Mouse (Mus musculus): Measurements from ENCODE around the gene Stx18. TPM values are rescaled to one million over a fixed set of nuclear protein-coding genes. Genes with fewer than 3 reads are reported as not detected.

The Stx18 gene
- polyA plus RNA-seq, 1 experiment = 32.2 TPM

- TF ChIP-seq CTCF (conservative IDR thresholded peaks at IDR 0.05; ENCODE audit: insufficient read depth, insufficient read length, low read depth, low read length) (no peak), POLR2A (IDR thresholded peaks at IDR 0.05; ENCODE audit: low read depth, low read length) (no peak)
- no peaks in the 10 kb centered on the region for H3K36me3 ChIP-seq (ENCODE audit: control insufficient read depth, insufficient read depth, low read length)
- H3K4me3 ChIP-seq (ENCODE audit: insufficient read depth, low read depth, low read length) = no peak overlapping the region
- H3K27ac ChIP-seq (ENCODE audit: insufficient read depth, low read depth, low read length) = peak overlapping the region; percentile 66
- 53% methylated on average over 13 of the region's 13 CpGs for WGBS
- H3K4me1 ChIP-seq (ENCODE audit: control insufficient read depth, insufficient read depth, low read length) = peaks cover 11% of the 10 kb centered on the region; the same call in 1 of the 2 replicates
- no peaks in the 10 kb centered on the region for H3K27me3 ChIP-seq (replicated peaks; ENCODE audit: control insufficient read depth, insufficient read depth, low read length)
- peak; percentile 73 for DNase-seq
Measured at GRCm38 (mm10) chr5:38126519-38127306, 88.2 kb downstream of the Stx18 start.

- 91% methylated on average over 2 of the region's 2 CpGs for WGBS
- no peaks in the 10 kb centered on the region for H3K27me3 ChIP-seq (replicated peaks; ENCODE audit: control insufficient read depth, insufficient read depth, low read length)
- no peak for TF ChIP-seq CTCF (conservative IDR thresholded peaks at IDR 0.05; ENCODE audit: insufficient read depth, insufficient read length, low read depth, low read length)
- no peak for TF ChIP-seq POLR2A (IDR thresholded peaks at IDR 0.05; ENCODE audit: low read depth, low read length)
Measured at GRCm38 (mm10) chr5:38129339-38129738, 90.8 kb downstream of the Stx18 start.

GRCm38 (mm10) chr5:38136247-38136646 lies 97.7 kb downstream of the Stx18 start:
- H3K27ac ChIP-seq (ENCODE audit: insufficient read depth, low read depth, low read length) = peak overlapping the region; percentile 73; the same call in 1 of the 2 replicates
- TF ChIP-seq POLR2A (IDR thresholded peaks at IDR 0.05; ENCODE audit: low read depth, low read length) (no peak), CTCF (conservative IDR thresholded peaks at IDR 0.05; ENCODE audit: insufficient read depth, insufficient read length, low read depth, low read length) (no peak)
- peak; percentile 83 for DNase-seq

More at GRCm38 (mm10) chr5:38129339-38129738, 90.8 kb downstream of the Stx18 start:
- Histone ChIP-seq H3K4me3 (ENCODE audit: insufficient read depth, low read depth, low read length) (no peak overlapping the region), H3K4me1 (ENCODE audit: control insufficient read depth, insufficient read depth, low read length) (peaks cover 11% of the 10 kb centered on the region; the same call in 1 of the 2 replicates), H3K36me3 (ENCODE audit: control insufficient read depth, insufficient read depth, low read length) (no peaks in the 10 kb centered on the region), H3K27ac (ENCODE audit: insufficient read depth, low read depth, low read length) (no peak overlapping the region)
- no peak for DNase-seq

GRCm38 (mm10) chr5:38137163-38137562 lies 98.6 kb downstream of the Stx18 start:
- 89% methylated on average over 9 of the region's 9 CpGs for WGBS
- no peaks in the 10 kb centered on the region for H3K27me3 ChIP-seq (replicated peaks; ENCODE audit: control insufficient read depth, insufficient read depth, low read length)
- H3K36me3 ChIP-seq (ENCODE audit: control insufficient read depth, insufficient read depth, low read length) = no peaks in the 10 kb centered on the region
- TF ChIP-seq POLR2A (IDR thresholded peaks at IDR 0.05; ENCODE audit: low read depth, low read length) (no peak), CTCF (conservative IDR thresholded peaks at IDR 0.05; ENCODE audit: insufficient read depth, insufficient read length, low read depth, low read length) (no peak)
- no peak overlapping the region for H3K4me3 ChIP-seq (ENCODE audit: insufficient read depth, low read depth, low read length)
- no peak for DNase-seq
- H3K27ac ChIP-seq (ENCODE audit: insufficient read depth, low read depth, low read length) = no peak overlapping the region
- H3K4me1 ChIP-seq (ENCODE audit: control insufficient read depth, insufficient read depth, low read length) = peaks cover 8% of the 10 kb centered on the region; the same call in 1 of the 2 replicates

More at GRCm38 (mm10) chr5:38136247-38136646, 97.7 kb downstream of the Stx18 start:
- WGBS = 62% methylated on average over 9 of the region's 9 CpGs
- Histone ChIP-seq H3K4me1 (ENCODE audit: control insufficient read depth, insufficient read depth, low read length) (peaks cover 8% of the 10 kb centered on the region; the same call in 1 of the 2 replicates), H3K27me3 (replicated peaks; ENCODE audit: control insufficient read depth, insufficient read depth, low read length) (no peaks in the 10 kb centered on the region), H3K4me3 (ENCODE audit: insufficient read depth, low read depth, low read length) (no peak overlapping the region), H3K36me3 (ENCODE audit: control insufficient read depth, insufficient read depth, low read length) (no peaks in the 10 kb centered on the region)

GRCm38 (mm10) chr5:38140893-38141292 lies 102.4 kb downstream of the Stx18 start:
- DNase-seq = peak; percentile 64
- Histone ChIP-seq H3K4me3 (ENCODE audit: insufficient read depth, low read depth, low read length) (no peak overlapping the region), H3K27ac (ENCODE audit: insufficient read depth, low read depth, low read length) (no peak overlapping the region), H3K27me3 (replicated peaks; ENCODE audit: control insufficient read depth, insufficient read depth, low read length) (no peaks in the 10 kb centered on the region), H3K4me1 (ENCODE audit: control insufficient read depth, insufficient read depth, low read length) (peaks cover 8% of the 10 kb centered on the region; the same call in 1 of the 2 replicates), H3K36me3 (ENCODE audit: control insufficient read depth, insufficient read depth, low read length) (no peaks in the 10 kb centered on the region)
- TF ChIP-seq POLR2A (IDR thresholded peaks at IDR 0.05; ENCODE audit: low read depth, low read length) (no peak), CTCF (conservative IDR thresholded peaks at IDR 0.05; ENCODE audit: insufficient read depth, insufficient read length, low read depth, low read length) (no peak)
- 57% methylated on average over 6 of the region's 6 CpGs for WGBS

- H3K4me3 ChIP-seq (ENCODE audit: insufficient read depth, low read depth, low read length) = no peak overlapping the region
- no peak overlapping the region for H3K27ac ChIP-seq (ENCODE audit: insufficient read depth, low read depth, low read length)
- TF ChIP-seq CTCF (conservative IDR thresholded peaks at IDR 0.05; ENCODE audit: insufficient read depth, insufficient read length, low read depth, low read length) (no peak), POLR2A (IDR thresholded peaks at IDR 0.05; ENCODE audit: low read depth, low read length) (no peak)
- peak; percentile 56 for DNase-seq
- H3K27me3 ChIP-seq (replicated peaks; ENCODE audit: control insufficient read depth, insufficient read depth, low read length) = no peaks in the 10 kb centered on the region
- no peaks in the 10 kb centered on the region for H3K36me3 ChIP-seq (ENCODE audit: control insufficient read depth, insufficient read depth, low read length)
- 71% methylated on average over 6 of the region's 6 CpGs for WGBS
- no peaks in the 10 kb centered on the region for H3K4me1 ChIP-seq (ENCODE audit: control insufficient read depth, insufficient read depth, low read length)
Measured at GRCm38 (mm10) chr5:38146524-38146923, 108.0 kb downstream of the Stx18 start.

GRCm38 (mm10) chr5:38151264-38151663 lies 112.7 kb downstream of the Stx18 start:
- no peaks in the 10 kb centered on the region for H3K27me3 ChIP-seq (replicated peaks; ENCODE audit: control insufficient read depth, insufficient read depth, low read length)
- H3K36me3 ChIP-seq (ENCODE audit: control insufficient read depth, insufficient read depth, low read length) = no peaks in the 10 kb centered on the region
- no peak overlapping the region for H3K27ac ChIP-seq (ENCODE audit: insufficient read depth, low read depth, low read length)
- TF ChIP-seq CTCF (conservative IDR thresholded peaks at IDR 0.05; ENCODE audit: insufficient read depth, insufficient read length, low read depth, low read length) (no peak), POLR2A (IDR thresholded peaks at IDR 0.05; ENCODE audit: low read depth, low read length) (no peak)
- 70% methylated on average over 3 of the region's 3 CpGs for WGBS
- no peak overlapping the region for H3K4me3 ChIP-seq (ENCODE audit: insufficient read depth, low read depth, low read length)
- no peaks in the 10 kb centered on the region for H3K4me1 ChIP-seq (ENCODE audit: control insufficient read depth, insufficient read depth, low read length)
- no peak for DNase-seq
